Mouse (Mus musculus) stomach, postnatal 0 days (tissue): ENCODE measurements around the gene Obox2.
"Not testable (repeated sequence)": the region's sequence is repeated elsewhere in the genome, so short reads cannot be mapped to it uniquely, and the experiment has no call there.

Experiments used
- CTCF ChIP-seq: IDR thresholded peaks from 2 replicates; pipeline ENCODE4 v1.5.1; 2016; ENCODE audit warnings: antibody characterized with exemption, low read depth, mild to moderate bottlenecking, moderate library complexity
- EP300 ChIP-seq: optimal IDR thresholded peaks from 2 replicates; pipeline ENCODE3; 2016; ENCODE audit warnings: antibody characterized with exemption

DNA sequence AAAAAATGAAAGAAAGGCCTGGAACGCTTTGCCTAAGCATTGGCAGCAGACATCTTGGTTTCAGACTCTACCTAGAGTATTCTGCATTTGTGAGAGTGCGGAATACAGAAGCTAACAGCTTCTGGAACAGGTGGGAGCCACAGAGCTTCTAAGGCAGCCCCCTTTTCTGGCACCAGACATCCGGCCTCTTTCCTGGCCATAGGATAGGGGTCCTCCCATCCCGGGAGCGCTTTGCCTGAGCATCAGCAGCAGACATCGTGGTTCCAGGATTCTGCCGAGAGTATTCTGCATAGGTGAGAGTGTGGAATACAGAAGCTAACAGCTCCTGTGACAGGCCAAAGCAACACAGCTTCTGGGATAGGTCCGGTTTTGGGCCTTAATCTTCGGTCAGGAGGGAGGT lies 29.5 kb downstream of the Obox2 start:
- not testable (repeated sequence) for TF ChIP-seq EP300, CTCF
